8 mouse cellular contexts compared by ENCODE assay signal in genomic region chr5:142902506-142903314, GRCm38 (mm10). TPM values are rescaled to one million over a fixed set of nuclear protein-coding genes. Genes with fewer than 3 reads are reported as not detected.
DNase-seq lines count a peak whose midpoint lies in the region; ATAC-seq and TF ChIP-seq lines count a peak whose summit lies in the region.

No protein-coding gene starts in this region.

- peak overlapping the region; percentile 82; the same call in 1 of the 2 replicates for H3K4me3 ChIP-seq in layer of hippocampus, adult 2 months
- H3K4me3 ChIP-seq in cortical plate, adult 2 months (ENCODE audit: insufficient read depth, low read length), result no peak overlapping the region
- peak overlapping the region; percentile 100; the same call in 1 of the 2 replicates for H3K4me3 ChIP-seq in hindbrain, embryonic 14.5 days (replicated peaks; ENCODE audit: low read length)

- H3K36me3 ChIP-seq in hindbrain, embryonic 14.5 days (replicated peaks; ENCODE audit: control insufficient read depth, insufficient read depth), result peaks cover 71% of the 10 kb centered on the region

- H3K27me3 ChIP-seq in hindbrain, embryonic 14.5 days (ENCODE audit: control insufficient read depth, insufficient read depth, low read length), result no peaks in the 10 kb centered on the region

- H3K27ac ChIP-seq in layer of hippocampus, adult 2 months, result 0 out of 2 replicates have a peak overlapping the region, but pooled peaks have one; percentile 75
- H3K27ac ChIP-seq in cortical plate, adult 2 months (ENCODE audit: insufficient read depth, low read length), result no peak overlapping the region
- peak overlapping the region; percentile 48 for H3K27ac ChIP-seq in hindbrain, embryonic 14.5 days

- no peaks in the 10 kb centered on the region for H3K9me3 ChIP-seq in hindbrain, embryonic 14.5 days (ENCODE audit: control insufficient read depth, low read length)

- TF ChIP-seq CTCF in layer of hippocampus, adult 2 months (conservative IDR thresholded peaks at IDR 0.05), result peak; percentile 24; the same call in 1 of the 2 replicates
- TF ChIP-seq CTCF in cortical plate, adult 2 months (IDR thresholded peaks at IDR 0.05; ENCODE audit: extremely low read depth, insufficient read depth, low read length), result no peak

- WGBS in hindbrain, embryonic 14.5 days, result 66% methylated on average over 5 of the region's 5 CpGs

- DNase-seq in layer of hippocampus, adult 2 months (ENCODE audit: low spot score in 2 of 2), result no peak
- DNase-seq in layer of hippocampus, postnatal 10 days (ENCODE audit: low spot score in 2 of 2), result no peak
- DNase-seq in hindbrain, embryonic 14.5 days (ENCODE audit: low spot score), result no peak
- peak; percentile 55 for DNase-seq in neural tube, embryonic 10.5 days (ENCODE audit: extremely low spot score, low spot score)
- no peak for DNase-seq in urinary bladder, postnatal 14 days (ENCODE audit: low spot score)
- no peak for DNase-seq in adrenal gland, adult 18-20 months (ENCODE audit: low spot score in 2 of 2)
- DNase-seq in right cerebral cortex, postnatal 25 days, result no peak

- H3K4me1 ChIP-seq in cortical plate, adult 2 months (ENCODE audit: control insufficient read depth, insufficient read depth, low read length), result peaks cover 21% of the 10 kb centered on the region
- peaks cover 35% of the 10 kb centered on the region for H3K4me1 ChIP-seq in hindbrain, embryonic 14.5 days (replicated peaks; ENCODE audit: control insufficient read depth, insufficient read depth, low read length)

- TF ChIP-seq POLR2A in cortical plate, adult 2 months (IDR thresholded peaks at IDR 0.05; ENCODE audit: extremely low read depth, insufficient read depth, low read length), result peak; percentile 60

- peak overlapping the region; percentile 88 for H3K4me2 ChIP-seq in hindbrain, embryonic 14.5 days (replicated peaks)

- H3K9ac ChIP-seq in hindbrain, embryonic 14.5 days, result peak overlapping the region; percentile 45

- ATAC-seq in hindbrain, embryonic 14.5 days (ENCODE audit: low FRiP score), result no peak

RNA-seq across cellular contexts. Expression of gene Actb, which starts 3.8 kb away (rescaled TPM):
- total RNA-seq in layer of hippocampus, adult 2 months (2021), result 1,000 to 10,000 TPM; 3,149 to 3,251 TPM
- total RNA-seq in layer of hippocampus, postnatal 10 days (2021), result 1,000 to 10,000 TPM; 4,137 to 4,167 TPM
- 2,590 and 2,602 TPM in 2 replicates for polyA plus RNA-seq in cortical plate, adult 2 months (2012; rRNA removed)
- 13,534 and 14,549 TPM in 2 replicates for polyA plus RNA-seq in hindbrain, embryonic 14.5 days (2014; fragmentation: Nextera tagmentation; extraction: Ambion mirVana)
- total RNA-seq in adrenal gland, adult 18-20 months (2021), result 1,000 to 10,000 TPM; 2,759 to 3,567 TPM

RNA-seq across cellular contexts. Expression of gene Fbxl18, which starts 7.5 kb away (rescaled TPM):
- total RNA-seq in layer of hippocampus, adult 2 months (2021), result 10 to 100 TPM; 36.7 to 39.9 TPM
- 10 to 100 TPM; 38.5 to 40.1 TPM for total RNA-seq in layer of hippocampus, postnatal 10 days (2021)
- 22.4 and 22.7 TPM in 2 replicates for polyA plus RNA-seq in cortical plate, adult 2 months (2012; rRNA removed)
- polyA plus RNA-seq in hindbrain, embryonic 14.5 days (2014; fragmentation: Nextera tagmentation; extraction: Ambion mirVana), result 26.1 TPM in 2 replicates
- 1 to 10 TPM; 8.0 to 9.5 TPM for total RNA-seq in adrenal gland, adult 18-20 months (2021)

RNA-seq across cellular contexts. Expression of gene Fscn1, which starts 57.4 kb away (rescaled TPM):
- 100 to 1,000 TPM; 172 to 173 TPM for total RNA-seq in layer of hippocampus, adult 2 months (2021)
- total RNA-seq in layer of hippocampus, postnatal 10 days (2021), result 100 to 1,000 TPM; 420 to 424 TPM
- 260 and 267 TPM in 2 replicates for polyA plus RNA-seq in cortical plate, adult 2 months (2012; rRNA removed)
- polyA plus RNA-seq in hindbrain, embryonic 14.5 days (2014; fragmentation: Nextera tagmentation; extraction: Ambion mirVana), result 459 and 508 TPM in 2 replicates
- 10 to 100 TPM; 17.3 to 25.6 TPM for total RNA-seq in adrenal gland, adult 18-20 months (2021)

Comparison
In these comparisons a context has a peak if more than half of its experiments do, and no peak if none do; other contexts are left out.
1. RNA of gene Fscn1, which starts 57.4 kb away (total RNA-seq): 420 to 424 TPM in layer of hippocampus, postnatal 10 days and 172 to 173 TPM in layer of hippocampus, adult 2 months; 17.3 to 25.6 TPM in adrenal gland, adult 18-20 months; every median in the first group is over 4 times any median in the second.